Mouse (Mus musculus) embryo, embryonic 11.5 days (tissue): ENCODE data around the gene Spsb2.
"Not testable (repeated sequence)": the region's sequence is repeated elsewhere in the genome, so short reads cannot be mapped to it uniquely, and the experiment has no call there.

Source experiments
- DNase-seq: peaks from one replicate; pipeline ENCODE4 v3.0.0-alpha.2; 2012; ENCODE audit warnings: low read depth, low spot score

The Spsb2 gene

DNA sequence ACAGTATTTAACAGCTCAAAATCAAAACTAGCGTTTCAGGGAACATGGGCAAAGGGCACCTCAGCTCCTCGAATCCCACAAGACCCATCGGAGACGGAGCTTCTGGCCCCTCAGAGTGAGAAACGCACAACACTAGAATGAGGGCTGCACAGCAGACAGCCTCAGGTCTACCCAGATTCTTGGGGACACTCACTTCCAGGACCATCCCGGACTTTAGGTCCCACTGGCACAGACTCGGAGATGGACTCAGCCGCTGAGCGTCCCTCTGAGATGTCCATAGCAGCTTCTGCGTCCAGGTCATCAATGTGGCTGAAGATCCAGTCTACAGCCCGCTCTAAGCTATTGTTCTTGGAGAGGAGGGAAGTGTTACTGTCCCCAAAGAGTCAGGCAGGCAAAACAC, 8.7 kb downstream of the Spsb2 start:
- no peak for DNase-seq

DNA sequence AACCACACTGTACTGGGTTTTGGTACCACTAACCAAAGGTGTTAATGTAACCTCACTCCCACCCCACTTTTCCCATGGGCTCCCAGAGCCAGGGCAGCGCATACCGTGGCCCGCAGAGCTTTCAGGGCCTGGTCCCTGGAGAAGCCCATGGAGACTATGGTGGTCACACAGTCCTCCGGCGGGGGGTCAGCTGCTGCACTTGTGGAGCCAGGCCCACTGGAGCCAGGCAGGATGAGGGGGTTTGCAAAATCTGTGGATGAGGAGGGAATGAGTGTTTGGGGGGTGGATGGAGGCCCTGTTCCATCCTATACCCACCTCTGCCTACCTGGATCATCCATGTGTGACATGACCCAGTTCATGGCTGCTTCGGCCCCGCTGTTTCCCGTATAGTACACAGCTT, 9.1 kb downstream of the Spsb2 start:
- DNase-seq = no peak

DNA sequence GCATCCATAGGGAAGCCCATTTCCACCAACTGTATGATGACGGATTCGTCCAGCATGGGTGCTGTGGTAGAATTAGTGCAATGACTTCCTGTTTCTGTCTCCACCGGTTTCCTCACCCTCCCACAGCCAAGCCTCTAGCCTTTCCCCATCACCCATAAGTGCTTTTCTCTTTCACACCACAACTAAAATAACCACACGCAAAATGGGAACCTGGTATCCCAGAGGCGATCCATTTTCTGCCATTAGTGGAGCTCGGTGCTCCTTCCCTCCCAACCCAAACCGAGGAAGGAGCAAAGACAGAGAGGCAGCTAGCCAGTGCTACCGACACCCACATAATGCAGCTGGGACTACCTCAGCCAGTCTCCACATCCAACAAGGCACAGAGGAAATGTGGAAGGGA, 9.5 kb downstream of the Spsb2 start:
- DNase-seq = no peak

DNA sequence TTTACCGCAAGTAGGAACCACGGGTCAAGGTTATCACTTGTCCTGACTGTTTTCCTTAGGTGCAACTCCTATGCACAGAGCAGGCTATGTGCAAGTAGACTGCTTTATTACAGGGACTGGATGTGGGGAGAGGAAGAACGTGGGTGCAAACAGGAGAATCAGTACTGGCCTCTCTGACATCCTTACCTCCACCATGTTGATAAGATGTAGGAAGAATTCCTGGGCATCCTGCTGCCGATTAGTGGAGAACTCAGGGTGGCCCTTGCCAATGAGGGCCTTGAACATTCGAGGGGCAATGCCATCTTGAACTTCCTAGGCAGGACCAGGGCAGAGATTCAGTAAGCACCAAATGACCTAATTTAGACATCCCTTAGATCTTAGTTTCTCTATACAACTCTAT, 12.4 kb downstream of the Spsb2 start:
- no peak for DNase-seq

DNA sequence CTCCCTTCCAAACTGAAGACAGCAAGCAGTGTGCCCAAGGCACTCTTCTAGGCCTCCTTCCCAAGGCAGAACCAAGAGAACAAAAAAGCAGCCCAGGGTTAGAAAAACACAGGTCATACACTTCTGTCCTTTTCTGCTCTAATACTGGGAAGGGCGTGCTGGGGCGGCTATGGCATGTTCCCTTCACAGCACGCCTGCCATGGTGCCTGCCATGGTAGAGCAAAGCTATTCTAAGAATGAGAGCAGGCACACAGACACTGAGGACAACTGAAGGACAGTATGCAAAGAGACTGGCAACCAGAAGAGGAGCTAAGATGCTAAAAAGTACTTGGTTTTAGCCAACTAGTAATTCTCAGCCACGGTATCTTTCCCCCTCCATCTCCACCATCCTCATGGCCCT, 13.6 kb downstream of the Spsb2 start:
- no peak for DNase-seq

DNA sequence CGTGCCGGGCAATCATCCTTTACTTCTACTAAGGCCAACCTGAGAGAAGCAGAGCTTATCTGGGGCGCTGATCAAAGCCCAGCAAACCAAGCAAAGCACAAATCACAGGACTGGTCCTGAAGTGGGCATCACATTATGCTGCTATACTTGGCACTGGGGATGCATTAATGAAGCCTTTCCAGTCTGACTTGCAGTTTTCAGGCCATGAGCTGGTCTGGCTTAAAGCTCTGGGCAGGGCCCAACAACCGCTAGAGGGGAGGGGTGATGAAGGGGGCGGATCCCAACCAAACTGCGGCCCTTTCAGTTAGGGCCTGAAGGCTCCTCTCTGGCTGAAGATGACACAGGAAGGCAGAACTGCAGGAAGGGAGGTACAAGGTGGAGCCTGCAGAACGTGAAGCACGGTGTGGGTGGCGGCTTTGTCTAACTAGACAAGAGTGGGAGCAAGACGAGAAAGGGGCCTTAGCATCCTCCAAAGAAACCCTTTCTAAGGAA, 19.7 kb downstream of the Spsb2 start:
- no peak for DNase-seq

DNA sequence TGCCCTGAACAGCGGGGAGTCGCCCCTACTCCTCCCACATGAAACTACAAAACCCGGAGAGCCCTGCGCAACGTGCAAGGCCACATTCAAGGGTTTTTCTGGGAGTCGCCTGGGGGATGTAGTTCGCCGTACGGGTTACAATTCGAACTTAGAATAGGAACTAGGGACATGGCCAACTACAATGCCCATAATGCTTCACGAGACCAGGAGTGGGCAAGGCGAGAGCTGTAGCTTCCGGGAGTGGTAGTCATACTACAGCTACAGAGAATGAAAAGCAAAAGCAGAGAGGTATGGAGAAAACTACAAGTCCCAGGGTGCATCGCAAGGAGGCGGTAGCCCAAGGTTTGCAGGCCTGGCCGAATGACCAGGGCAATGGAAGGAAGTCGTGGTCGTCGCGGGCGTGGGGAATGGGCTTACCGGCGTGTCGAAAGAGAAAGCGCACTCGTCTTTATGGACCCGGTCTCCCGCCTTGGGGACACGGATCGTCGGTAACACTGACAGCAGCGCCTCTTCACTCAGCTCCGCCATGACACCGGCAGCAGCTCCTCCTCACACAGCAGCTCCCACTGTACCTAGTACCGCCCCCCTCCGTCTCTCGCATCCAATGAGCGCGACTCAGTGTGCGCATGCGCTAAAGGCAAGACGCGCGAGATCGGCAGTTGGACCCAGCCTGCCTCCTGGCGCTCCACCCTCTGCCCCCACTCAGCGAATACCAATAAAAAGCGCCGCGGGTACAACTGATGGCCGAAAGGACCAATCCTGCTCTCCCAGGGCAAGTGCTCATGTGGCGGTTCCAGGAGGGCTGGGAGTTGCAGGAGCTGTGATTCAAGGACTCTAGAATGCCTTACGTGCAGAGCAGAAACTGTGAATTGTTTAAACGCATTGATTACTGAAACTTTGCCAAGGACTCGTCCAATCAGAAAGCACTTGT, 20.7 kb downstream of the Spsb2 start, which contains the start of the genes Usp5 and Cdca3:
Gene Usp5 (minus strand): TSS at position 617 of the 931 bp plus-strand sequence.
Gene Cdca3 (plus strand): TSS at position 680 of the 931 bp plus-strand sequence.
- DNase-seq = peak; percentile 99

DNA sequence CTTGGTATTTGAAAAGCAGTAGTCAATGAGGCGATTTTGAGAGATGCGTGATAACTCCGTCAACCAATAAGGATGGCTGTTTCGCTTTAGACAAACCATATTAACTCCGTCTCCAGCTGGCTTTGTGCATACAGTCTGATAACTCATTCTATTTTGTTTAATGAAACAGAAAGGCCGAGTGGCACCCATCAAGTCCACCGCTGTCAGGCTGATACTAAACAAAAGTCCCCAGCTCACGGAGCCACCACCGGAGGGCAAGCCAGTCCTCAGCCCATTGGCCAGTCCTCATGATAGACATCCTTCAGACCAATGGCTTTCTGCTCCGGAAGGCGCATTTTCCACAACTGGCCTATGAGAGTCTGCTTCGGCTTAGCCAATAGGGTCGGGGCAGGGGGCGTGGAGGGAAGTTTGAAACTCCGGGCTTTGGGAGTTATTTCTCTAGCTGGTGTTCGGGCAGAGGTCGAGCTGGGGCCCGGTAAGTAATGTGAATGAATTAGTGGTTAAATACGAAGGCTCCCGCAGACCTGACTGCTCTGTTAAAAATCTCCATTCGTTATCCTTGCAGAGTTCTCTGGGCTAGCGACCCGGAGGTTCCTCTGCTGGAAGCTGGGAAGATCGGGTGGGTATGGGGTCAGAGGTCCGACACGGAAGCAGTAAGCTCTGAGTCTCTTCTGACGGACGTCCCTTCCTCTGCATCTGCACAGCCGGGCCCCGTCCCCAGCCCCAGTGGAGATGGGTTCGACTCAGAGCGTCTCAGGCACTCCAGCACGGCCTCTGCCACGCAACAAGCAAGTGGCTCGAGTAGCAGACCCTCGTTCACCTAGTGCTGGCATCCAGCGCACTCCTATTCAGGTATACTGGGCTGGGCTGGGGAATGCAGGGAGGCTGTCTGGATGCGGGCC, 21.6 kb downstream of the Spsb2 start:
- peak; percentile 89 for DNase-seq

DNA sequence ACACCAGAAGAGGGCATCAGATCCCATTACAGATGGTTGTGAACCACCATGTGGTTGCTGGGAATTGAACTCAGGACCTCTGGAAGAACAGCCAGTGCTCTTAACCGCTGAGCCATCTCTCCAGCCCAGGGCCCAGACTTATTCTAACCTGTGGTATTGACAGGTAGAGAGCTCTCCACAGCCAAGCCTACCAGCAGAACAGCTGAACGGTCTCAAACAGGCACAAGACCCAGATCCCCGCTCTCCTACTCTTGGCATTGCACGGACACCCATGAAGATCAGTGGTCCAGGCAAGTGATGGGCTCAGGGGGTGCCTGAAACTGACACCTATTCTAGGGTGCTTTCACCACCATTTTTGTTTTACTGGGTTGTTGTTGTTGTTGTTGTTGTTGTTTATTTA, 22.7 kb downstream of the Spsb2 start:
- DNase-seq = not testable (repeated sequence)

DNA sequence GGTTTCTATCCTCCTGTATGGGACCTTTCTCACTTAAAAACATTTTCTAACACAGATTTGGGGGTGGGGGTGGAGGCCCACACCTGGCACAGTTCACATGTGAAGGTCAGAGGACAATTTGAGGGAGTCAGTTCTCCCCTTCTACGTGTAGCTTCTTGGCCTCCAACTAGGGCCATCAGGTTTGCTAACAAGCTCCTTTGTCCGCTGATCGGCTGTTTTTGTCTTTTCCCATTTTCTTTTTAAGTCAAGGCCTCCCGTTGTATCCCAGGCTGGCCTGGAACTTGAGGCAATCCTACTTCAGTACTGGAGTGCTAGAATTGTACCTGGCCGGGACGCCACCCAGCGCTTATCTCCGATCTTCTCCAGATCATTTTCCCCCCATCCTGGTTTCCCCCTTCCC, 23.2 kb downstream of the Spsb2 start:
- no peak for DNase-seq

DNA sequence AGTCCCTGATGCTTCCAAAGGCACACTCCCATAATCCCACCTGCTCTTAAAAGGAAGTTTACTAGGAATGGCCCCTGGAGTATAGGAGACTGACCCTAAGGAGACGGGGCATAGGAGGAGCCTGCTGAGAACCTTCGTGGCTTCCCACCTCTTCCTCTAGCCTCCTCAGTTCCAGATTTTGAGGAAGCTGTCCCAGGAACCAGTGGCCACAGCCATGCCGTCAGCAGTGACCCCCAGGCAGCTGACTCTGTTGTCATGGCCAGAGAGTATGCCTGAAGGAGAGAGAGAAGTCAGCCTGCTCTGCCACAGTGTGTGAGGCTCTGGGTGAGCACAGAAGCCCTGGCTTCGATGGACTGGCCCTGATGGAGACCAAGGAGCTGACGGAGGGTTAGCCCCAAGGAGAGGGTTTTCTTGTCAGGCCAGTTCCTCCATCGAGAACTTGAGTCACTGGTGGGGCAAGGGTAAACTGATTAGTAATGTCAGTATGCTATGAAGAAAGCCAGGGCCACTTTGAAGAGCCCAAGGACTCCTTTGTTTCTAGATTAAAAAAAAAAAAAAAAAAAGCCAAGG, 26.1 kb downstream of the Spsb2 start:
- no peak for DNase-seq

DNA sequence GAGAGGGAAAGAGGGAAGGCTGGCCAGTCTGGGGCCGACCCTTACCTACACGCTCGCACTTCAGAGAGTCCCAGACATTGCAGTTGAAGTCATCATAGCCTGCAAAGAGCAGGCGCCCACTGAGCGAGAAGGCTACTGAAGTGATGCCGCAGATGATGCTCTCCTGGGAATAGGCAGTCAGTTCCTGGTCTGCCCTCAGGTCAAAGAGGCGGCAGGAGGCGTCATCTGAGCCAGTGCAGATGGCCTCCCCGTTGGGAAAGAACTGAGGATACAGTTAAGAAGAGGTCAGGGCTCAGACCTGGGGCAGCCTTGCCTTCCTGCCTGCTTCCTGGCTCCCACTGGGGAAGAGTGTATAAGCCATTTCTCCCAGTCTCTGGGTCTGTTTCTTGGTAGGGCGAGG, 27.1 kb downstream of the Spsb2 start:
- no peak for DNase-seq

DNA sequence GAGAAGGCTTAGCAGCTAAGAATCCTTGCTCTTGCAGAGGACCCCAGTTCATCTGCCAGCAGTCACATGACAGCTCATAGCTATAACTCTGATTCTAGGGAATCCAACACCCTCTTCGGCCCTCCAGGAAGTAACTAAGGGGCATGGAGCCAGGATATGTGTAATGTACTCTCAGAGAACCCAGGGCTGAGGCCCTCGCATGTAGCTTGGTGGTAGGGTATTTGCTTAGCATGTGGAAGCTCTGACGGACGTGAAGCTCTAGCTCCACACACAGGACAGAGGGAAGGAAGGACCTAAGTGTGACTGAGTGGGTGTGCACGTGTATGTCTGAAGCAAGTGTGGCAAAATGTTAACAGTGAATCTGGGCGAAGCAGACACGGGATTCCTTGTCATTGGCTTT, 27.9 kb downstream of the Spsb2 start:
- no peak for DNase-seq

DNA sequence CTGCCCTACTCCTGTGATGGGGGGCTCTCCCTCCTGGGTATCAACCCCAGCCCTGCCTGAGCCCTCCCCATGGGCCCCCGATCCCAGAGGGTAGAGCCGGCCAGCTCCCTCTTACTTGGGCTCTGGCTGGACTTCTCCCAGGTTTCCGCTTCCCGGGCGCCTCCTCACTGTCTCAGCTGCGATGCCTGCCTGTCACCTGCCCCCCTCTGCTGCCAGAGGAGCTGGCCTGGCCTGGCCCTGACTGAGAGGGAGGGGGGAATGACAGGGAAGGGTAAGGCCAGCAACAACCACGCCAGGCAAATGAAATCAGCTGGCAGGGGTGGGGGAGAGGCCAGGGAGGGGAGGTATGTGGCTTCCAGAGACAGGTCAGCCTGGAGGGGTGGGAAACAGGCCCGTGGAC, 31.3 kb downstream of the Spsb2 start:
- no peak for DNase-seq

DNA sequence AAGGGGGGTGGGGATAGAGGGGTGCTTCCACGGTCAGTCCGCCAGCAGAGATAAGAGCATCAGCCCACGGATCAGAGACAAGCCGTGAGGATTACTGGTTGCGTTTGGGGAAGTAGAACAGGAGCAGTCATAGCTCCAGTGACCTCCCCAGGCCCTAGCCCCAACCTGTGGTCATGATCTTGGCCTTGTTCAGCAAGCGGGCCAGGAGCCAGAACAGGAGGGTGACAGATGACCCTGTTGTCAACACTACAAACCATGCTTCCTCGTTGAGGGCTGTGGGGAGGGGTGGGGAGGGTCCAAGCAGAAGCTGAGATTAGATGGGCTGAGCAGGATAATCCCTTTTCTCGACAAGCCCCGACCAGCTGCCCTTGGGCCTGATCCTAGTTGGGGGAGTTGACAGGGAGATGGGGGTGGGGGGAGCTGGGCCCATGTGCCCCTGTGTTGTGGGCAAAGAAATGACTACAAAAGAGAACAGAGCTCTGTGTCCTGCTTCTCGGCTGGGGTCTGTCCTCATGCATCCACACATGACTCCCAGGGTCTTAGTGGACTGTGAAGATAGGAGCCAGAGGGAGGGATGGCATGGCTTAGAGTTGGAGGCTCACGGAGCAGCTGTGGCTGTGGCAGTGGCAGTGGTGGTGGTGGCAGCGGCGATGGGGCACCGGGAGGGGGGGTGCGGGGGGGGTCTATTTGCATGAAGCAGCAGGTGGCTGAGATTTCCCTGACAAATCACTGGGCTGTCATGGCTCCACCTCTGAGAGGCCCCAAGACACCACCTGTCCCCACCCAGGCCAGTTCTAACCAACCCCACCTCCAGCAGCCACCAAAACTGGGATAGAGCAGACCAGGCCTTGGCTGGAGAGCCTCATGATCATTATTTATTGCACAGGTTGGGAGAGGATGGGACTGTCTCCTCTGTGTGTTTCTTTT, 32.0 kb downstream of the Spsb2 start, which contains the start of gene Gnb3:
Gene Gnb3 (minus strand): TSS at position 35 of the 927 bp plus-strand sequence.
- DNase-seq = no peak

DNA sequence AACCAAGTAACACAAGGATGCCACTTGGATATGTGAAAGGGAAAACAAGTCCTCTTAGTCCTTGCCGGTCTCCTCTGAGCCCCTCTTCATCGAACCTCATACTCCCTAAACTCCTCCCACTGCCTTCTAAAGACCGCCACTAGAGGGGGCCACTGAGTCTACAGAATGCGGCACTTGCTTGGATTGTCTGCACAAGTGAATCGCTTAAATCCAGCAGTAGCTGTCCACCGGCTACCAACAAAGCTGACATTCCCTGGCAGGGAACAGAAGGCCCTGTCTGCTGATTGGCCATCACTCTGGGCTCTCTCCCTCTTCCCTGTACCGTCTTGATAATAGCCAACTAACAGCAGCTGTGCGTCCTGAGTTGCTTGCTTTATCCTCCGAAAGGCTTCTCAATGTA, 38.8 kb downstream of the Spsb2 start:
- DNase-seq = peak; percentile 88

DNA sequence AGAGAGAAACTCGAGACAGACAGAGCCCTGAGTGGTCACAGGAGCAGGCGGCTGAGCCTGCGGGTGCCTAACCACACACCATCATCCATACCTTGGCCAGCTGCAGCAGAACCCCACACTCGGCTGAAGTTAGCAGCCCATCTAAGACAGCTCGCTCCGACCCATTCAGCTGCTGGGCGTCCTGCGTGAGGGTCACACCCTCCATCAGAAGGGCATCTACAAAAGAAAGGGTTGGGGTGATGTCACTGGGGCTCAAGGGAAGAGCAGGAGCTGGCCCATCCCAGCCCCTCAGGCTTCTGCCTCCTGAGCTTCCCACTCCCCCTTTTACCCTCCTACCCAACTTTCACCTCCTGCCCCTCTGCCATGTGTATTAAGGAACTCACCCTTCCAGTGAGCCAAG, 42.1 kb downstream of the Spsb2 start:
- DNase-seq = no peak

DNA sequence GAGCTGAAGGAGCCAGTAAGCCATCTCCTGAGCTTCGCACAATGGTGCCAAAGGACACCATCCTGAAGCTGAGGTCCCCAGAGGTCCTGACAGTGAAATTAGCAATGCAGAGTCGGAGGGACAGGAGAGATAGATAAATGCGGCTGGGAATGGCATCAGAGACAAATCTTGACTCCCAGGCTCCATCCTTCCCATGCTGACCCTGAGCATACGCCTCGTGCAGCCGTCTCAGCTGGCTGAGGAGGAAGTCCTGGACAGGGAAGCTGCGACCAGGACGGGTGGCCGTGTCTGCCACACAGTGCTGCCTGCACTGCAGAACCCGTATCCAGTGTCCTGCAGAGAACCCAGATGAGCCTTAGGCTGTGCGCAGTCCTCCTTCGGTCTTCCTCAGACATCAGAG, 46.2 kb downstream of the Spsb2 start:
- DNase-seq = no peak

DNA sequence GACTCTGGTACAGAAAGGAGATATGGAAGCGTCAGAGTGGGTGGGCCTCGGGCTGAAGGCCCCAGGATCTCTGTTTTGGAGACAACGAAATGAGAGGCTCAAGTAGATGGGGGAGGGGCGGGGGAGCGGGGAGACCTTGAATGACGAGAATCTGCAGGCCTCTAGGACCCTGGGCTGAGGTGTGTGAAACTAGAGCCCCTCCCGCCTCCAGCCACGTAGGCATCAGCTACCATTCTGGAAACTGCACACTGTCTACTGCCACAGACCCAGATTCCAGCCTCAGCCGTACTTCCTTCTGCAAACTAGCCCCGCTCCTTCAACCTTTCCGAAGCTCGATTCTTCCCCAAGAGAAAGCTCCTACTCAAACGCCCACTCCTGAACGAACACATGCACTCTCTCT, 47.9 kb downstream of the Spsb2 start:
- DNase-seq = peak; percentile 56

DNA sequence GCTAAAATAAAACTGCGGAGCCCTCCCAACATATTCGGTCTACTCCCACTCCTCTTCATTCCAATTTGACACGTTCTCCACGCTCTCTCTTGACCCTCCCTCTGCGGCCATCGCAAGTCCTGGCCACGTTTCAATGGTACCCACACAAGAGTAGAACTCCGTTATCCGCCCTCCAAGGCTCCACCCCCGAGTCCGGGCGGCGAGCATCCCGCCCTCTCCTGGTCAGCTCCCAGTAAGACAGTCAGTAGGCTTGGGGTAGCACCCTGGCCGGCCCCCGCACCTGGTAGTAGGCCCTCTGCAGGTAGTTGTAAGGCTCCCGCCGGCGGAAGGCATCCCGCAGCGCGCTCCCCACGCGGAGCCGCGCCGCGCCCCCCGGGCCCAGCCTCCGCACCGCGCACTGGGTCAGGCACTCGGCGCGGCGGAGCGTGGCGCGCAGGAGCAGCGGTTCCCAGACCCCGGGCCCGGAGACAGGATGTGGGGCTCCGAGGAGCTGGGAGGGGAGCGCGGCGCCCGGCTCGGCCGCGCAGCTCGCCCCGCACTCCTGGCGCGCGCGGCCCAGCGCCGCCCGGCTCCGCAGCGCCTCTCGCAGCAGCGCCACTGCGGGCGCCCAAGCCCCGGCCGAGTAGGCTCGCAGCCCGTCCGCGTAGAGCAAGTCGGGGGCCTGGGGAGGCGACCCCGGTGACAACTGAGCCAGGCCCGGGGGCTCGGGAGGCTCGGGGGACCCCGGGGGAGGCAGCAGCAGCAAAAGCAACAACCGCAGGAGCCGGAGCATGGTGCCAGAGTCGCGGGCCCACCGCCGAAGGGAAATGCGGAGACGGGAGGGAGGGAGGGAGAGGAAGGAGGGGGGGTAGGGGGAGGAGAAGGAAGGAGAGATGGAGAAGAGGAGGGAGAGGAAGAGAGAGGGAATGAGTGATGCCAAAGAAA, 48.7 kb downstream of the Spsb2 start, which contains the start of gene P3h3:
Gene P3h3 (minus strand): TSS at position 837 of the 924 bp plus-strand sequence.
- peak; percentile 84 for DNase-seq
